Mouse (Mus musculus) thymus, postnatal 36 days (tissue): Measurements from ENCODE around the gene Gatd1.
"Not testable (repeated sequence)": the region's sequence is repeated elsewhere in the genome, so short reads cannot be mapped to it uniquely, and the experiment has no call there.

ENCODE experiments used
- DNase-seq, 2 experiments: peaks; one replicate each; pipeline ENCODE4 v3.0.0; 2022; ENCODE audit warnings: mixed read lengths in 2 of 2

The Gatd1 gene

GRCm38 (mm10) chr7:141413809-141414584, at the start of gene Gatd1:
Gatd1 (minus strand) TSS chr7:141414136.
- peak; percentile 99 to 100 for DNase-seq

- no peak for DNase-seq
These were observed 48.4 kb upstream of the Gatd1 start for GRCm38 (mm10) chr7:141462333-141462821.

GRCm38 (mm10) chr7:141461521-141462332, 47.8 kb upstream of the Gatd1 start:
- DNase-seq = no peak

- DNase-seq = no peak
These were observed 46.6 kb upstream of the Gatd1 start, which contains the start of gene Cracr2b for GRCm38 (mm10) chr7:141460391-141461113. Cracr2b (plus strand) TSS chr7:141461094.

- DNase-seq = no peak
These were observed 46.1 kb upstream of the Gatd1 start for GRCm38 (mm10) chr7:141460001-141460390.

- peak in 1 of 2 experiments; percentile 20 for DNase-seq
These were observed 45.4 kb upstream of the Gatd1 start for GRCm38 (mm10) chr7:141459301-141459711.

GRCm38 (mm10) chr7:141458661-141459060, 44.7 kb upstream of the Gatd1 start:
- peak in 1 of 2 experiments; percentile 26 for DNase-seq

GRCm38 (mm10) chr7:141457986-141458660, 44.2 kb upstream of the Gatd1 start:
- peak; percentile 51 to 58 for DNase-seq

GRCm38 (mm10) chr7:141457236-141457635, 43.3 kb upstream of the Gatd1 start:
- no peak for DNase-seq

- no peak for DNase-seq
These were observed 42.8 kb upstream of the Gatd1 start for GRCm38 (mm10) chr7:141456739-141457138.

GRCm38 (mm10) chr7:141455610-141456314, 41.8 kb upstream of the Gatd1 start:
- peak; percentile 43 to 55 for DNase-seq

GRCm38 (mm10) chr7:141454967-141455551, 41.1 kb upstream of the Gatd1 start, which contains the start of gene Pnpla2:
Pnpla2 (plus strand) TSS chr7:141455198.
- peak; percentile 95 to 96 for DNase-seq

GRCm38 (mm10) chr7:141453636-141454035, 39.7 kb upstream of the Gatd1 start:
- DNase-seq = no peak

GRCm38 (mm10) chr7:141451928-141452327, 38.0 kb upstream of the Gatd1 start:
- no peak for DNase-seq

- DNase-seq = peak; percentile 93
These were observed 33.4 kb upstream of the Gatd1 start, which contains the start of gene Rplp2 for GRCm38 (mm10) chr7:141447110-141447991. Rplp2 (plus strand) TSS chr7:141447370.

GRCm38 (mm10) chr7:141446374-141446773, 32.4 kb upstream of the Gatd1 start:
- not testable (repeated sequence) for DNase-seq

GRCm38 (mm10) chr7:141443828-141444237, 29.9 kb upstream of the Gatd1 start, which contains the start of gene Pidd1:
Pidd1 (minus strand) TSS chr7:141444025.
- peak; percentile 58 to 73 for DNase-seq

- peak; percentile 43 to 55 for DNase-seq
These were observed 29.3 kb upstream of the Gatd1 start for GRCm38 (mm10) chr7:141443081-141443821.

GRCm38 (mm10) chr7:141442199-141442598, 28.3 kb upstream of the Gatd1 start:
- DNase-seq = peak in 1 of 2 experiments; percentile 14
